Mouse (Mus musculus): ENCODE results near the gene Chrna1. TPM values are rescaled to one million over a fixed set of nuclear protein-coding genes. Genes with fewer than 3 reads are reported as not detected.

Chrna1 gene
- polyA plus RNA-seq, 1 experiment from 2014 or later = 2.0 TPM

- H3K4me1 ChIP-seq (ENCODE audit: control insufficient read depth, insufficient read depth, low read length) = no peaks in the 10 kb centered on the region
- no peaks in the 10 kb centered on the region for H3K27me3 ChIP-seq (ENCODE audit: control insufficient read depth, insufficient read depth, low read length)
- ATAC-seq (ENCODE audit: insufficient read depth, low FRiP score, low TSS enrichment) (no peak), DNase-seq (ENCODE audit: low spot score) (no peak)
- H3K36me3 ChIP-seq (ENCODE audit: control insufficient read depth, insufficient read depth, low read length) = no peaks in the 10 kb centered on the region
- H3K4me2 ChIP-seq (ENCODE audit: low read depth) = peak overlapping the region; percentile 90
- no peak overlapping the region for H3K27ac ChIP-seq (ENCODE audit: low read depth, low read length)
- H3K4me3 ChIP-seq (ENCODE audit: low read depth, low read length) = peak overlapping the region; percentile 93; the same call in 1 of the 2 replicates
- no peaks in the 10 kb centered on the region for H3K9me3 ChIP-seq (ENCODE audit: control insufficient read depth, low read length)
- no peak overlapping the region for H3K9ac ChIP-seq (ENCODE audit: low read length)
- 83% methylated on average over 11 of the region's 11 CpGs for WGBS
These were observed 52.2 kb downstream of the Chrna1 start for GRCm38 (mm10) chr2:73527956-73528355.

GRCm38 (mm10) chr2:73526691-73527090 is 53.4 kb downstream of the Chrna1 start:
- no peak overlapping the region for H3K27ac ChIP-seq (ENCODE audit: low read depth, low read length)
- no peak overlapping the region for H3K4me2 ChIP-seq (ENCODE audit: low read depth)
- no peaks in the 10 kb centered on the region for H3K36me3 ChIP-seq (ENCODE audit: control insufficient read depth, insufficient read depth, low read length)
- no peaks in the 10 kb centered on the region for H3K9me3 ChIP-seq (ENCODE audit: control insufficient read depth, low read length)
- DNase-seq (ENCODE audit: low spot score) = no peak
- no peak overlapping the region for H3K4me3 ChIP-seq (ENCODE audit: low read depth, low read length)
- H3K9ac ChIP-seq (ENCODE audit: low read length) = no peak overlapping the region
- no peaks in the 10 kb centered on the region for H3K27me3 ChIP-seq (ENCODE audit: control insufficient read depth, insufficient read depth, low read length)
- ATAC-seq (ENCODE audit: insufficient read depth, low FRiP score, low TSS enrichment) = no peak
- peaks cover 6% of the 10 kb centered on the region; the same call in 1 of the 2 replicates for H3K4me1 ChIP-seq (ENCODE audit: control insufficient read depth, insufficient read depth, low read length)
- WGBS = 77% methylated on average over 9 of the region's 9 CpGs

GRCm38 (mm10) chr2:73522891-73523290 is 57.2 kb downstream of the Chrna1 start:
- DNase-seq (ENCODE audit: low spot score) (no peak), ATAC-seq (ENCODE audit: insufficient read depth, low FRiP score, low TSS enrichment) (no peak)
- Histone ChIP-seq H3K4me3 (ENCODE audit: low read depth, low read length) (no peak overlapping the region), H3K9ac (ENCODE audit: low read length) (no peak overlapping the region), H3K9me3 (ENCODE audit: control insufficient read depth, low read length) (no peaks in the 10 kb centered on the region), H3K4me2 (ENCODE audit: low read depth) (no peak overlapping the region), H3K27ac (ENCODE audit: low read depth, low read length) (no peak overlapping the region), H3K4me1 (ENCODE audit: control insufficient read depth, insufficient read depth, low read length) (peaks cover 6% of the 10 kb centered on the region; the same call in 1 of the 2 replicates), H3K27me3 (ENCODE audit: control insufficient read depth, insufficient read depth, low read length) (no peaks in the 10 kb centered on the region), H3K36me3 (ENCODE audit: control insufficient read depth, insufficient read depth, low read length) (no peaks in the 10 kb centered on the region)
- WGBS = 78% methylated on average over 8 of the region's 8 CpGs

GRCm38 (mm10) chr2:73522336-73522735 is 57.8 kb downstream of the Chrna1 start:
- Histone ChIP-seq H3K36me3 (ENCODE audit: control insufficient read depth, insufficient read depth, low read length) (no peaks in the 10 kb centered on the region), H3K27me3 (ENCODE audit: control insufficient read depth, insufficient read depth, low read length) (no peaks in the 10 kb centered on the region), H3K4me1 (ENCODE audit: control insufficient read depth, insufficient read depth, low read length) (peaks cover 6% of the 10 kb centered on the region; the same call in 1 of the 2 replicates), H3K27ac (ENCODE audit: low read depth, low read length) (no peak overlapping the region), H3K4me2 (ENCODE audit: low read depth) (no peak overlapping the region), H3K9me3 (ENCODE audit: control insufficient read depth, low read length) (no peaks in the 10 kb centered on the region), H3K4me3 (ENCODE audit: low read depth, low read length) (no peak overlapping the region), H3K9ac (ENCODE audit: low read length) (no peak overlapping the region)
- 71% methylated on average over 6 of the region's 6 CpGs for WGBS
- ATAC-seq (ENCODE audit: insufficient read depth, low FRiP score, low TSS enrichment) (no peak), DNase-seq (ENCODE audit: low spot score) (peak; percentile 22)

- DNase-seq (ENCODE audit: low spot score) (no peak), ATAC-seq (ENCODE audit: insufficient read depth, low FRiP score, low TSS enrichment) (no peak)
- no peak overlapping the region for H3K4me2 ChIP-seq (ENCODE audit: low read depth)
- no peaks in the 10 kb centered on the region for H3K27me3 ChIP-seq (ENCODE audit: control insufficient read depth, insufficient read depth, low read length)
- 32% methylated on average over 5 of the region's 5 CpGs for WGBS
- no peak overlapping the region for H3K9ac ChIP-seq (ENCODE audit: low read length)
- peaks cover 6% of the 10 kb centered on the region; the same call in 1 of the 2 replicates for H3K4me1 ChIP-seq (ENCODE audit: control insufficient read depth, insufficient read depth, low read length)
- H3K9me3 ChIP-seq (ENCODE audit: control insufficient read depth, low read length) = no peaks in the 10 kb centered on the region
- H3K27ac ChIP-seq (ENCODE audit: low read depth, low read length) = no peak overlapping the region
- H3K4me3 ChIP-seq (ENCODE audit: low read depth, low read length) = no peak overlapping the region
- no peaks in the 10 kb centered on the region for H3K36me3 ChIP-seq (ENCODE audit: control insufficient read depth, insufficient read depth, low read length)
These were observed 58.4 kb downstream of the Chrna1 start for GRCm38 (mm10) chr2:73521737-73522136.

- no peak overlapping the region for H3K4me2 ChIP-seq (ENCODE audit: low read depth)
- H3K27me3 ChIP-seq (ENCODE audit: control insufficient read depth, insufficient read depth, low read length) = no peaks in the 10 kb centered on the region
- H3K4me1 ChIP-seq (ENCODE audit: control insufficient read depth, insufficient read depth, low read length) = peaks cover 6% of the 10 kb centered on the region; the same call in 1 of the 2 replicates
- no peaks in the 10 kb centered on the region for H3K9me3 ChIP-seq (ENCODE audit: control insufficient read depth, low read length)
- 83% methylated on average over 5 of the region's 5 CpGs for WGBS
- H3K27ac ChIP-seq (ENCODE audit: low read depth, low read length) = no peak overlapping the region
- DNase-seq (ENCODE audit: low spot score) (no peak), ATAC-seq (ENCODE audit: insufficient read depth, low FRiP score, low TSS enrichment) (no peak)
- no peaks in the 10 kb centered on the region for H3K36me3 ChIP-seq (ENCODE audit: control insufficient read depth, insufficient read depth, low read length)
- H3K9ac ChIP-seq (ENCODE audit: low read length) = no peak overlapping the region
- H3K4me3 ChIP-seq (ENCODE audit: low read depth, low read length) = no peak overlapping the region
These were observed 61.2 kb downstream of the Chrna1 start for GRCm38 (mm10) chr2:73518966-73519365.

GRCm38 (mm10) chr2:73518311-73518710 is 61.8 kb downstream of the Chrna1 start:
- Histone ChIP-seq H3K27me3 (ENCODE audit: control insufficient read depth, insufficient read depth, low read length) (no peaks in the 10 kb centered on the region), H3K27ac (ENCODE audit: low read depth, low read length) (no peak overlapping the region), H3K9ac (ENCODE audit: low read length) (no peak overlapping the region), H3K9me3 (ENCODE audit: control insufficient read depth, low read length) (no peaks in the 10 kb centered on the region), H3K4me2 (ENCODE audit: low read depth) (no peak overlapping the region), H3K4me3 (ENCODE audit: low read depth, low read length) (no peak overlapping the region), H3K4me1 (ENCODE audit: control insufficient read depth, insufficient read depth, low read length) (peaks cover 6% of the 10 kb centered on the region; the same call in 1 of the 2 replicates), H3K36me3 (ENCODE audit: control insufficient read depth, insufficient read depth, low read length) (no peaks in the 10 kb centered on the region)
- no peak for ATAC-seq (ENCODE audit: insufficient read depth, low FRiP score, low TSS enrichment)
- DNase-seq (ENCODE audit: low spot score) = no peak
- 88% methylated on average over 2 of the region's 2 CpGs for WGBS

GRCm38 (mm10) chr2:73514178-73514577 is 66.0 kb downstream of the Chrna1 start:
- no peak overlapping the region for H3K9ac ChIP-seq (ENCODE audit: low read length)
- no peak for DNase-seq (ENCODE audit: low spot score)
- WGBS = 93% methylated on average over 6 of the region's 6 CpGs

More at GRCm38 (mm10) chr2:73514178-73514577, 66.0 kb downstream of the Chrna1 start:
- Histone ChIP-seq H3K4me1 (ENCODE audit: control insufficient read depth, insufficient read depth, low read length) (no peaks in the 10 kb centered on the region), H3K9me3 (ENCODE audit: control insufficient read depth, low read length) (no peaks in the 10 kb centered on the region), H3K4me2 (ENCODE audit: low read depth) (no peak overlapping the region), H3K36me3 (ENCODE audit: control insufficient read depth, insufficient read depth, low read length) (no peaks in the 10 kb centered on the region), H3K27ac (ENCODE audit: low read depth, low read length) (no peak overlapping the region), H3K27me3 (ENCODE audit: control insufficient read depth, insufficient read depth, low read length) (no peaks in the 10 kb centered on the region), H3K4me3 (ENCODE audit: low read depth, low read length) (no peak overlapping the region)
- ATAC-seq (ENCODE audit: insufficient read depth, low FRiP score, low TSS enrichment) = no peak
